Comparison of ENCODE assay signal across 7 mouse cellular contexts in genomic region chr12:108001652-108002340, GRCm38 (mm10). TPM values are rescaled to one million over a fixed set of nuclear protein-coding genes. Genes with fewer than 3 reads are reported as not detected.
DNase-seq lines count a peak whose midpoint lies in the region; ATAC-seq lines count a peak whose summit lies in the region.

No protein-coding gene starts in this region.

- H3K9me3 ChIP-seq in forebrain, embryonic 15.5 days, result no peaks in the 10 kb centered on the region
- H3K9me3 ChIP-seq in midbrain, embryonic 13.5 days, result no peaks in the 10 kb centered on the region

- no peaks in the 10 kb centered on the region for H3K36me3 ChIP-seq in forebrain, embryonic 15.5 days
- no peaks in the 10 kb centered on the region for H3K36me3 ChIP-seq in midbrain, embryonic 13.5 days

- peak overlapping the region; percentile 96 for H3K9ac ChIP-seq in forebrain, embryonic 15.5 days (replicated peaks)
- peak overlapping the region; percentile 94 for H3K9ac ChIP-seq in midbrain, embryonic 13.5 days (replicated peaks)

- peak overlapping the region; percentile 87 for H3K4me2 ChIP-seq in forebrain, embryonic 15.5 days (replicated peaks)
- H3K4me2 ChIP-seq in midbrain, embryonic 13.5 days (replicated peaks), result peak overlapping the region; percentile 84

- peak overlapping the region; percentile 97 for H3K4me3 ChIP-seq in forebrain, embryonic 15.5 days
- H3K4me3 ChIP-seq in midbrain, embryonic 13.5 days (replicated peaks), result peak overlapping the region; percentile 96

- H3K4me1 ChIP-seq in forebrain, embryonic 15.5 days, result peaks cover 55% of the 10 kb centered on the region
- H3K4me1 ChIP-seq in midbrain, embryonic 13.5 days (replicated peaks), result peaks cover 58% of the 10 kb centered on the region

- ATAC-seq in forebrain, embryonic 15.5 days (replicated peaks), result no peak
- no peak for ATAC-seq in midbrain, embryonic 13.5 days
- ATAC-seq in granulocyte monocyte progenitor cell, adult 5-6 weeks (replicated peaks; ENCODE audit: poor library complexity, severe bottlenecking), result no peak

- peak; percentile 50 for DNase-seq in testis, postnatal 14 days (ENCODE audit: low spot score)
- no peak for DNase-seq in testis, postnatal 10 days (ENCODE audit: low spot score)
- DNase-seq in ovary, postnatal 10 days (ENCODE audit: low spot score), result no peak
- no peak for DNase-seq in layer of hippocampus, postnatal 25 days (ENCODE audit: extremely low spot score in 1 of 2, low spot score in 1 of 2)

- peak overlapping the region; percentile 99 for H3K27ac ChIP-seq in forebrain, embryonic 15.5 days (replicated peaks)
- peak overlapping the region; percentile 98 for H3K27ac ChIP-seq in midbrain, embryonic 13.5 days

- no peaks in the 10 kb centered on the region for H3K27me3 ChIP-seq in forebrain, embryonic 15.5 days
- peaks cover 10% of the 10 kb centered on the region; the same call in 1 of the 2 replicates for H3K27me3 ChIP-seq in midbrain, embryonic 13.5 days

- 2% methylated on average over 37 of the region's 37 CpGs for WGBS in forebrain, embryonic 15.5 days
- 2% methylated on average over 37 of the region's 37 CpGs for WGBS in midbrain, embryonic 13.5 days

RNA-seq across cellular contexts. Expression of gene Bcl11b, which starts 1.6 kb away (rescaled TPM):
- 109 and 117 TPM in 2 replicates for polyA plus RNA-seq in forebrain, embryonic 15.5 days (2015; fragmentation: Nextera tagmentation; extraction: Ambion mirVana)
- 19.2 and 27.0 TPM in 2 replicates for polyA plus RNA-seq in midbrain, embryonic 13.5 days (2015; fragmentation: Nextera tagmentation; extraction: Ambion mirVana)
- 100 to 1,000 TPM; 131 to 149 TPM for total RNA-seq in layer of hippocampus, postnatal 25 days (2021)
- not detected in 2 replicates for total RNA-seq in granulocyte monocyte progenitor cell, adult 5-6 weeks (2014; fragmentation: Nextera tagmentation)
- total RNA-seq in granulocyte monocyte progenitor cell, adult 5-6 weeks (2017), result not detected in 2 replicates

Comparison
In these comparisons a context has a peak if more than half of its experiments do, and no peak if none do; other contexts are left out.
1. RNA of gene Bcl11b, which starts 1.6 kb away (total RNA-seq): 131 to 149 TPM in layer of hippocampus, postnatal 25 days; not detected in granulocyte monocyte progenitor cell, adult 5-6 weeks; every median in the first group is over 100 times any median in the second.